Mouse (Mus musculus) layer of hippocampus, adult 18-20 months (tissue): ENCODE data around the gene Csk. TPM values are rescaled to one million over a fixed set of nuclear protein-coding genes. Genes with fewer than 3 reads are reported as not detected.

Source experiments
- DNase-seq, 2 experiments: peaks; one replicate each; pipeline ENCODE4 v3.0.0; 2022; ENCODE audit warnings: low spot score in 2 of 2
- total RNA-seq, 2 experiments: library from RNA; stranded (reverse); gene quantifications; 2 replicates each; pipeline ENCODE4 v1.2.3; 2021

Csk gene
- total RNA-seq, 2 experiments from 2014 or later: 36.4 to 37.1 TPM

- no peak for DNase-seq
Measured at GRCm38 (mm10) chr9:57658970-57659369, 5.5 kb upstream of the Csk start.

- DNase-seq: no peak
Measured at GRCm38 (mm10) chr9:57657843-57658242, 4.4 kb upstream of the Csk start.

GRCm38 (mm10) chr9:57656631-57657350, 3.4 kb upstream of the Csk start:
- peak; percentile 42 to 72 for DNase-seq

GRCm38 (mm10) chr9:57655749-57656148, 2.3 kb upstream of the Csk start:
- peak; percentile 86 to 96 for DNase-seq

- DNase-seq: no peak
Measured at GRCm38 (mm10) chr9:57654966-57655365, 1.5 kb upstream of the Csk start.

- DNase-seq: no peak
Measured at GRCm38 (mm10) chr9:57652855-57653254, 576 bp downstream of the Csk start.

GRCm38 (mm10) chr9:57652351-57652750, 1.1 kb downstream of the Csk start:
- DNase-seq: no peak

- no peak for DNase-seq
Measured at GRCm38 (mm10) chr9:57650786-57651311, 2.6 kb downstream of the Csk start.

- DNase-seq: no peak
Measured at GRCm38 (mm10) chr9:57650130-57650785, 3.2 kb downstream of the Csk start.

- no peak for DNase-seq
Measured at GRCm38 (mm10) chr9:57647286-57648108, 5.9 kb downstream of the Csk start.

- no peak for DNase-seq
Measured at GRCm38 (mm10) chr9:57646551-57647103, 6.8 kb downstream of the Csk start.

- peak; percentile 86 to 94 for DNase-seq
Measured at GRCm38 (mm10) chr9:57644944-57645893, 8.2 kb downstream of the Csk start.

GRCm38 (mm10) chr9:57644442-57644943, 8.9 kb downstream of the Csk start:
- no peak for DNase-seq

GRCm38 (mm10) chr9:57643856-57644180, 9.6 kb downstream of the Csk start:
- DNase-seq: no peak

GRCm38 (mm10) chr9:57643169-57643855, 10.1 kb downstream of the Csk start:
- no peak for DNase-seq

- peak in 1 of 2 experiments; percentile 46 for DNase-seq
Measured at GRCm38 (mm10) chr9:57641775-57642550, 11.5 kb downstream of the Csk start.

GRCm38 (mm10) chr9:57641022-57641421, 12.4 kb downstream of the Csk start:
- DNase-seq: no peak

GRCm38 (mm10) chr9:57640384-57640783, 13.0 kb downstream of the Csk start:
- DNase-seq: no peak
